In genomic region chr9:98280162-98280561, GRCm38 (mm10) we compare ENCODE assay signal across 13 mouse cellular contexts.
"Had no signal": no experiment of that assay in that cellular context is flagged by ENCODE, and none has a peak within 500 bp of the region (broad histone marks: within the 10 kb centered on the region; RNA-seq: fewer than 3 reads in every experiment).

No protein-coding gene starts in this region.

- H3K4me1 ChIP-seq: neural tube, embryonic 12.5 days had no signal

- DNase-seq: kidney, adult 2 months; kidney, postnatal 14 days; left cerebral cortex, postnatal 4 days; lung, adult 2 months; lung, postnatal 36 days; right cerebral cortex, postnatal 4 days; spleen, adult 18-20 months; thymus, postnatal 4 days had no signal

- H3K9me3 ChIP-seq: kidney, embryonic 15.5 days; limb, embryonic 13.5 days; neural tube, embryonic 12.5 days had no signal

- H3K9ac ChIP-seq: kidney, embryonic 15.5 days; limb, embryonic 13.5 days; neural tube, embryonic 12.5 days had no signal

- ATAC-seq: inflammation-experienced regulatory T-cells, adult 6 months; lung, postnatal 0 days had no signal

- H3K4me2 ChIP-seq: kidney, embryonic 15.5 days; limb, embryonic 13.5 days; neural tube, embryonic 12.5 days had no signal

- H3K36me3 ChIP-seq: kidney, embryonic 15.5 days; limb, embryonic 13.5 days; neural tube, embryonic 12.5 days had no signal

- H3K27me3 ChIP-seq: kidney, embryonic 15.5 days; limb, embryonic 13.5 days; neural tube, embryonic 12.5 days had no signal

- H3K27ac ChIP-seq: kidney, embryonic 15.5 days; limb, embryonic 13.5 days; neural tube, embryonic 12.5 days had no signal

- H3K4me3 ChIP-seq: kidney, embryonic 15.5 days; limb, embryonic 13.5 days; neural tube, embryonic 12.5 days had no signal
